Mouse (Mus musculus): Measurements from ENCODE around the gene Csk.

GRCm38 (mm10) chr9:57650130-57650785 is 3.2 kb downstream of the Csk start:
- no peak for TF ChIP-seq POLR2A (IDR thresholded peaks at IDR 0.05; ENCODE audit: extremely low read depth, insufficient read depth, low read length)
- TF ChIP-seq CTCF (IDR thresholded peaks at IDR 0.05; ENCODE audit: extremely low read depth, insufficient read depth, low read length) = no peak
